Mouse (Mus musculus) cortical plate, adult 2 months (tissue): Measurements from ENCODE around the gene Yod1.

Experiments used
- CTCF ChIP-seq: fragments of 200-500 bp; IDR thresholded peaks from 2 replicates; pipeline ENCODE4 v1.5.1; 2011; ENCODE audit warnings: mild to moderate bottlenecking, control low read depth, low read length; ENCODE audit not compliant: insufficient read depth; ENCODE audit errors: extremely low read depth
- POLR2A ChIP-seq: fragments of 200-500 bp; IDR thresholded peaks from 2 replicates; pipeline ENCODE4 v1.6.1; 2011; ENCODE audit warnings: mild to moderate bottlenecking, low read length, control low read depth; ENCODE audit not compliant: insufficient read depth; ENCODE audit errors: extremely low read depth

GRCm38 (mm10) chr1:130746819-130747218 is 29.7 kb downstream of the Yod1 start:
- TF ChIP-seq CTCF (no peak), POLR2A (no peak)
